Mouse (Mus musculus) induced T-regulatory cell, adult 2 months (primary cell): Measurements from ENCODE around the gene Lrcol1.

Source experiments
- DNase-seq: peaks from one replicate; pipeline ENCODE4 v3.0.0-alpha.2; 2012; ENCODE audit warnings: low read depth

The Lrcol1 gene

DNA sequence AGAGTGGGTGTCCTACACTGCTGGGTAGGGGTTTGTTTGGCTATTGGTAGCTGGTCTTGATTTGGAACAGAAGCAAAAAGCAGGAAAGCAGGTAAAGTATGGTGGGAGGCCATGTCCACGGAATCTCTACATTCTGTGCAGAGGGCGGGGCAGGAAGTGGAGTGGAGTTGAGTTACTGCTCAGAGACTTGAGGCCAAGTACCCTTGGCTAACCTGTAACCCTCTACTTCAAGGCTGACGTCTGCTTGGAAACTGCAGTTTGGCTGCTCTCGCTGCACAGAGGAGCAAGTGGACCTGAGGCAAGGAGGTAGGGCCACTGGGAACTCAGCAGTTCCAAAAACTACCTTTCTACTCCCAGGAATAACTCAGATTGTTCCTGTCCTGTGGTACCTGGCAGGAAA lies at the start of gene Lrcol1:
TSS of gene Lrcol1 (plus strand) at position 207 of the 400 bp plus-strand sequence.
- no peak for DNase-seq

DNA sequence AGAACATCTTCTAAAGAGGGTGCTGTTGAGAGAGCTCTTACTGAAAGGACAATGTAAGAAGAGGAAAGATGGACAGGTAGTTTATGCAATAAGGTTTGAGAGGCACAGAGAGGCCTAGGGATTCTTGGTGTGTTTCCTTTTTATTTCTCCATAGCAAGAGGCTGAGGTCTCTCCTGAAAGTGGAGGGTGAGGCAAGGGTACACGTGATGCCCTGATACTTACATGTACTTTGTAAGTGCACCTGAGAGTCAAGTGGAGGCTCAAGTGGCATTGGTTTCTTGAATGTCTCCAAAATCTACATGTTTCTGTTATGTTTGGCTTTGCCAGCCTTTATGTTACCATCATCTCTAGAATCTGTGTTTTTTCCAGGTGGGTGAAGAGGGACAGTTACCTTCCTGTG lies 47.9 kb upstream of the Lrcol1 start:
- no peak for DNase-seq

DNA sequence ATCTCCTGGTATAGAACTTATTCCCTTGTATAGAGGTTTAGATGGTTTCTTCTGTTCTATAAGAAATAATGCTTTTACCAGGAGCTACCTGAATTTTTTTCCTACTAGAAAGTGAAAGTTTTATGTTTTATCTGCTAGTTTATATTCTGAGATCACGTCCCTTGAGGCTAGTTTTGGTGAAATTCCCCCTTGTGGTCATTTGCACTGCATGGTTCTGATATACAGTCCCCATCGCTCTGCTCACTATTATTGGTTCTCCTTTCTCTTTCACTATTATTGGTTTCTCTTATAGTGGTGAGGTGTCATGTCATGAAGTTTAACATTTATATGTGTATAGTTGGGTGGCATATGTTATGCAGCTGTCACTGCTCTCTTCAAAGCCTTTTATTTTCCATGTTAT lies 43.9 kb upstream of the Lrcol1 start:
- peak; percentile 16 for DNase-seq

DNA sequence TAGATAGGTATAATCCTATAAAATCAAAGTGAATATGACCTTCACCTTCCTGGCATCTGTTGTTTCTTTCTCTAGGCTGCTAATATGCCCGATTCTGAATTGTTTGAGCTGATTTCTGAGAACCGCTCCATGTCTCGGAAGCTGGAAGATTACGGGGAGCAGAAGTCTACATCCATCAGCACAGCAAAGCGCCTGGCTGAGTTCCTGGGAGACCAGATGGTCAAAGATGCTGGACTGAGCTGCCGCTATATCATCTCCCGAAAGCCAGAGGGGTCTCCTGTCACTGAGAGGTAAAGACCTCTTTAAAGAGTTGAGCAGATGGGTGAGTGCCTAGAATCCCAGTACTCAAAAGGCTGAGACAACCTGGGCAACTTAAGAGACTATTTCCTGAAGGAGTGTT lies 35.7 kb upstream of the Lrcol1 start:
- DNase-seq, result no peak

DNA sequence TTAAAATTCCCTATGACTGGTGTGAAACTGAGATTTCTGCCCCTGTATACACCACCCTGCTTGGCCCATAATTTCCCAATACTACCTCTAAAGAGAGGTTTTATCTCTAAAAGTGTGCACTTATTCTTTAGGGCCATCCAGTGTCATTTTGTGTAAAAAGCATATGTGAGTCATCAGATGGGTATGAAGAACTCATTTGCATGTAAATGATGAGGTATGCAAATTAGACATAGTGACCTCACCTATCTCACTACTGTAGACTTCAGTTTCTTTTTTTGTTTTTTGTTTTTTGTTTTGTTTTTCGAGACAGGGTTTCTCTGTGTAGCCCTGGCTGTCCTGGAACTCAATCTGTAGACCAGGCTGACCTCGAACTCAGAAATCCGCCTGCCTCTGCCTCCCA lies 31.4 kb upstream of the Lrcol1 start:
- no peak for DNase-seq

DNA sequence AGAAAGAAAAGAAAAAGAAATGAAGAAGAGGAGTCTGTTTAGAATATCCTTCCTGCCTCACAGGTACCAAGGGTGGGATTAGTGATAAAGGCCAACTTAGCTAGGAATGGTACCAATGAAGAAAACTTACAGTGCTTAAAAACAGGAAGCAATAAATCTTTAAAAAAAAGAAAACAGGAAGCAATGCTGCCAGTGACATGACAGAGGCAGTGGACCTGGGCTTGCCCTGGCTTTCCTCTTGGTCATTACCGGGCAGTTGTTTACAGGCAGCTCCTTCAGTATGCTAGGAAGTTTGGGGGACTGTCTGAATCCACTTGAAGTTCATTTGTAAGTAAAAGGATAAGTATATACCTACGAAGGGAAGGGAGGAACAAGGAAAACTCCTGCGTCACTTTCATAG lies 14.0 kb upstream of the Lrcol1 start:
- no peak for DNase-seq

DNA sequence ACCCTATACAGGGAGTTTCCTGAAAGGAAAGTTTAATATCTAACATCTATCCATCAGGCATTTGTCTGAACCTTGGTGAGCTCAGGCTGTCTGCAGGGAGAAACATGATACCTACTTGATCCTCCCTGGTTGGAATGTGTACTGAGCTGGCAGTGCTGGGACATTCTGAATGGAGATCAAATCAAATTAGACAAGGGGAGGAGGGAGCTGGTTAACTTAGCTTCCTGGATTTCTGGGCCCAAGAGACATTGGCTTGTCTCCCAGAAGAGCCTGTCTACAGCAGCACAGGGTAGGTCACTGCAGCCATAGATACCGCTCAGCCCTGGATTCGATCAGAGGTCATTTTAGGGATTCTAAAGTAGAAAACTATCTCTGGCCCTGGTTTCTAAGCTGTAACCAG lies 5.7 kb upstream of the Lrcol1 start:
- DNase-seq, result no peak

DNA sequence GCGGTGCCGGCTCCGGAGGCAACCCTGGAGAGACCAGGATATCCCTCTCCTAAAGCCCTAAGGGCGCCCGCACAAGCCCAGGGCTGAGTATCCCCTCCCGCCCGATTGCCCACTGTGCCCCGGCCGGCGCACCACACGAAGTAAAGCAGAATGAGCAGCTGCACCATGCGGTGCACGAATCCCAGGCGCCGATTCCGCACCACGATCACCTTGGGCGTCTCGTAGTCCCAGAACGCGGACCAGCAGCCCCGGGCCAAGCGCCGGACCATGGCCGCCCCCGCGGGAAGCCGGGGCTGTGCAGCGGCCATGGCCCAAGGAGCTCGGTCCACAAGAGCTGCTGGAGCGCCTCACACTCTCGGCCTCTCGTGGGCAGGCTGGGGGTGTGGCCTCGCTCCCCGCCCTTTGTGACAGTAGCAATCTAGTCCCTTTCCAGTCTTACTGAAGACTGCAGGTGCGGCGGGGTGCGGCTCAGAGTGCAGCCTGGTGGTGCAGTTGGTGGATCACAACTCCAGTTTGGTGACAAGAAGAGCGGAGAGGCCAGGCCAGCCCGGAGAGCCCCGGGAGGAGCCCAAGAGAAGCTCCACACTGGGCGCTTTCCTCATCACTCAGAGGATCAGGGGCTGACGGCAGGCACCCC lies 1.8 kb upstream of the Lrcol1 start, which contains the start of gene P2rx2:
TSS of gene P2rx2 (minus strand) at position 565 of the 637 bp plus-strand sequence.
- peak; percentile 41 for DNase-seq

DNA sequence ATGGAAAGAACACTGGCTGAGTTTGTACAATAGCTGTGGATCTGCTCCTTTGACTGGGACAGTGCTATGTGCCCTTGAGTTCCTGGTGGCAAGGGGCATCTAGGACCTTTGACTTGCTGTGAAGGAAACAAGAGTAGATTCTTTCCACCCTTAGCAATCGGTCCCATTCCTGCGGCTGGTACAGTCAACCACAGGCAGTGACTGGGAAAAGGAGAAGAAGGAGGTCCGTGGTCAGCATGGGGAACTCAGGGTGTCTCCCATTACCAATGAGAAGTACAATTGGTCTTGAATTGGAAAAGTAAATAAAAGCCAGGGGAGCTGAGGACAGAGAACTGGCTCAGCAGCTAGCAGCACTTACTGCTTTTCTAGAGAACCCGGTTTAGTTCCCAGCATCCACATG lies 1.0 kb downstream of the Lrcol1 start:
- DNase-seq, result no peak

DNA sequence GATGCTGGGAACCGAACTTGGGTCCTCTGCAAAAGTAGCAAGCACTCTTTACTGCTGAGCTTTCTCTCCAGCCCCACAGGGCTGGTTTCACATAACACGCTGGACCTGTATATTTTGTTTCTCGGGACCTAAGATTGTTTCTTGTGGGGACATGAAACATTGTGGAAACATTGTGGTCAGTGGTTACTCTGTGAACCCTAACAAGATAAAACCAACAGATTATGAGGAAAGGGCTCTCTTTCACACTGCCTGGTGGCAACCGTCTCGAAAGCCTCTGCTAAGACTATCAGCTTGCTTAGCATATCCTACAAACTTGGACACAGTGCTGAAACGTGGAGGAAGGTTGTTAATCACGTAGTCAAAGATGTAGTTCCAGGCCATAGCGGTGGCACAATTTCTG lies 2.5 kb downstream of the Lrcol1 start:
- no peak for DNase-seq

DNA sequence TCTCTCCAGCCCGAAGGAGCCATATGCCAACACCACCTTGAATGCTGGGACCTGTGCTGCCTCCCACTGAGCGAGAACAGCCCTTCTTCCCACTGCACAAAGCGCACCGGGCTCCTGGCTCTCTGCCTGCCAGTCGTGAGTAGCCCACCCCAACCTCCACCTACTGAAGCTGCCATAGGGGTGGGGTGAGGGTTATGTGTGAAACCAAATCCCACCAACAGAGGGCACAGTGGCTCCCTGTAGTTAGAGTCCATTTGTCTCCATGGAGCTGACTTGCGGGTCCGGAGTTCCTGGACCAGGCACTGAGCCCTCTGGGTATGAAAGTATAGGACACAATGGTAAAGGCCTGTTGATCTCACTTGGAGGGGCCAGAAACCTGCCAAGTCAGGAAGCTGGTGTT lies 10.2 kb downstream of the Lrcol1 start:
- DNase-seq, result peak; percentile 52

DNA sequence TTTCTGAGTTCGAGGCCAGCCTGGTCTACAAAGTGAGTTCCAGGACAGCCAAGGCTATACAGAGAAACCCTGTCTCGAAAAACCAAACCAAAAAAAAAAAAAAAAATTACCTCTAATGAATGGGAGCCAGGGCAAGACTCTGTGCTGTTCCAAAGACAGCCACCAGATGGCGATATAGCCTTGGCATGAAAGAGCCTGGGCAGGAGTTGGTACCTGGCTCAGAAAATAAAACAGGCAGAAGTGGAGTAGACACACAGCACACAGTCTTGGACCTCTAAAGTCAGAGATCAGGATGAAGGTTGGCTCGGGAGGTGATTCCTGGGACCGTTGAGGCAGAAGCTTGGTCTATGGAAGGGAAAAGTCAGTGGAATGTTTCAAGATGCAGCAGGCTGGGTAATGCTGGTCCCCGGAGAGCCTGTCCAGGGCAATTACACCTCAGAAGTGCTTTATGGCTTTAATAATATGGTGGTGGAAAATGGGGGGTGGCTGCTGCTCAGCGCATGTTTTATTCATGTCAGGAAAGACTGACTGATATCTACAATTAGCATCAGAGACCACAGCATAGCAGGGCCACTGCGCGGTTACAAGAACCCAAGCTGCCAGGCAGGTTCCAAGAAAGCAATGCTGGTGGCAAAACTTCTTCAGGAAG lies 13.1 kb downstream of the Lrcol1 start:
- peak; percentile 91 for DNase-seq

DNA sequence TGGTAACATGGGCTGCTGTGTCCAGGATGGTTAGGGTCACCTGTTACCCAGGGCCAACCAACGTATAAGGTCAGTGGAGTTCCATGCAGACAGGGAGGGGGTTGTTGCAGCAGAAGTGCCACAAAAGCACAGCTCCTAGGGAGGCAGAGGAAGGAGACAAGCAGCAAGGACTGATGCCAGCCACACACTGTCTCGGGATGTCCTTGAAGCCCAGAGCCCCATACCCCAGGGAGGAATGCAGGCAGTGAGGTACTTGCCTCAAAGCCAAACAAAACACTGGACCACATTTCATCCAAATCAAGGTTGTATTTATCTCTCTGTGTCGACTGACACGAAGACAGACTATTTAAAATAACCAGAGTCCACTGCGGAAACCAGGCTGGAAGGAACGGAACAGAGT lies 16.9 kb downstream of the Lrcol1 start:
- no peak for DNase-seq

DNA sequence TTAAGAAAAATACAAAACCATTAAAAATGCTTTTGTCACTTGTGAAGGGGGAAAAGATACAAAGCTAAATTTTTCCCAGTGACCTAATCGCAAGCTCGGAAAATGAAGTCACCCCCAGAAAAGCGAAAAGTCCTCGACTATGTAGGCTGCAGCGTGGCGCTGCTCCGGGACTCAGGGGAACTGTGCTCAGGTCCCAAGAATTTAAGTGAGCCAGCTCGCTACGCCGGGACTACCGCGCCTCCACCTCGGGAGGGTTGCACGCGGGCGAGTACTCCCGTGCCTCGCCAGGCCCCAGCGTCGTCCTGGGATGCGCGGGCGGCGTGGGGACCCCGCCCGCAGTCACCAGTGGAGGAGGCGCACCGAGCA lies 18.3 kb downstream of the Lrcol1 start:
- DNase-seq, result no peak

DNA sequence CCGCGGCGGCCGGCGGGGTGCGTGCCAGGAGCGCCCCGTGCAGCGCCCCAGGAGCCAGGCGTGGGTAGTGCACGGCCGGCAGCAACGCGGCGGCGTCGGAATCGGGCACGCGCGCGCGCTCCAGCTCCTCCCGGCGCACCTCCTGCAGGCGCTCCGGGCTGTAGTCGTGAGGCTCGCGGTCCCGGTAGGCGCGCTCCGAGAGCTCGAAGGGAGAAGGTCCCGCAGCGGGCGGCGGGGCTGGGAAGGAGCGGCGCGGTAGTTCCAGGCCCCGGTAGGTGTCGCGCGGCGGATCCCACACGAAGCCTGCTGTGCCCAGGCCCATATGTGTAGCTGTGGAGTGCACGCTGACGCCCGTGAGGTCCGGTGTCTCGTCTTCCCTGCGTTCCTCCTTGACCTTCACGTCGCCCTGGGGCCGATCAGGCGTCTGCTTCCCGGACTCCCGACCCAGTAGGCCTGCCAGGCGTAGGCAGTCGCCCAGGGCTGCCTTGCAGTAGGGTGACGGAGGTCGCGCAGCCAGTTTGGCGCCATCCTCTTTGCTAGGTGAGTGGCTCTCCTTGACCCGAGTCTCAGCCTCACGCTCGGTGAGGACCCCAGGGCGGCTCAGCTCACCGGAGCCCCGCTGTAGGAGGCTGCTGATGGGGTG lies 18.8 kb downstream of the Lrcol1 start:
- DNase-seq, result peak; percentile 75

DNA sequence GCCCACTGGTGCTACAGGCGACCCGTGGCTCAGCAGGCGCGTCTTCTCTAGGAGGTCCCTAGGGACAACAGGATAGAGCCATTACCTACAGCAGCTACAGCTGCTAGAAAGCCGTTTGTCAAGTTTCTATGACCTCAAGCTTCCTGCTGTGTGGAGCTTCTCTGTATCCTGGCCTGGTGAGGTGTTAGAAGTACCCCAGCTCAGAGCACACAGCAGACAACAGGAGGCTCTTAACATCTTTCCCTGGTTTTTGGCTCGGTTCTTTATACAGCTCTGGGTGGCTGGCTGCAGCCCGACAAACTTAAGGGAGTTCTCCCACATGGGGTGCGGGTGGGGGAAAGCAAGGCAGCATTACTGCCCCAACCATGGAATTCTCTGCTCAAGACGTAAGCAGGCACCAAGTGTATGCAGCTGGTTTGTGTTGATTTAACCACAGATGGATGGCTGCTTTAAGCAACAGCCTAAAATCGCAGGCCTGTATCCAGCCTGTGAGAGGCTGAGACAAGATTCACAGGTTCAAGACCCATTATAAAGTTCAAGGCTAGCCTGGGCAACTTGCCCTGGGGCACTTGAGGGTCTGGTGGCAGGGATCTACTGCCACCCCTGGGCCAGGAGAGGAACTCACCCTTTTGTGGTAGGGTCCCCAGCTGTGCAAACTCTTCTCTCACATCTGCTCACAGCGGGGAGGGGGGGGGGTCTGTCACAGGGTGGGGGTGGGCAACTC lies 19.5 kb downstream of the Lrcol1 start:
- DNase-seq, result no peak

DNA sequence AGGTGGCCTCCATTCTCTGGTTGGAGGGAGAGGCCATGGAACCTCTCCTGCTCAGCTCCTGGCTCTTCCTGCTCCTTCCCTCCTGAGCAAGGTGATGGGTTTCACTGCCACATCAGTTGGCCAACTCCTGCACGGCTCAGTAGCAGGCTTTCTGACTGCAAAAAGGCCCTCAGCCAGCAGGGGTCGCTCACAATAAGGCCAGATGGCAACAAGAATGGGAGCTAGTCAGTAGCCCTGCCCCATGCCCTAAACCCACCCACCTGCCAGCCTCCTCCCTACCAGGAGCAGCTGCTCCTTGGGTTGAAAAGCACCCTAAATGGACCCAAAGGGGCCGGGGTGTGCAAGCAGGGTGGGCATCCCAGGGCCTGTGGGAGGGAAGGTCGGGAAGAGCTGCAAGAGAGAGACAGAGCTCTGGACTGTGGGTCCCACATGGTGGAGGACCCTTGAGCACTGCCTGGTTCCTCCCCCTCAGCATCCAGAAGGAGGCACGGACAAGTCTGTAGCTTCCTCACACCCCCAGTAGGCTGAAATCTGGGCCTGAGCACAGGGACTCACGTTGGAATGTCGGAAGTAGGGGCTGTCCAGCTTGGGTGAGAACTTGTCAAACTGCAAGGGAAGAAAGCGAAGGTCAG lies 32.4 kb downstream of the Lrcol1 start:
- peak; percentile 72 for DNase-seq

DNA sequence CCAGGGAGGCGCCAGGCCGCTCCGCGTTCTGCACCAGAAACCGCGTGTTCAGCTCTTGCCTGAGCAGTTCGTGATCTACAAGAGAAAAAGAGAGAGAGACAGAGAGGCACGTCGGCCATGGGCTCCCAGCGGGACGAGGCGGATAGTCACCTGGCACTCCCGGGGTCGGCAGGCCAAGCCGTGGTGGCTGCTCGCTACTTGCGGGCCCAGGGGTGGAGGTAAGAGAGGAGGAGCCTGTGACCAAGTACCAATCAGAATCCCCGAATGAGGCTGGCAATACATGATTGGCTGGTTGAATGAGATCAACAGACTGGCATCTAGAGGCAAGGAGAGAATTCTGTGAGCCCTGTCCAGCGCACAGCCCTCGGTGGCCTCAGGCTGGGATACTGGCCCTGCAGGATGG lies 33.7 kb downstream of the Lrcol1 start:
- no peak for DNase-seq

DNA sequence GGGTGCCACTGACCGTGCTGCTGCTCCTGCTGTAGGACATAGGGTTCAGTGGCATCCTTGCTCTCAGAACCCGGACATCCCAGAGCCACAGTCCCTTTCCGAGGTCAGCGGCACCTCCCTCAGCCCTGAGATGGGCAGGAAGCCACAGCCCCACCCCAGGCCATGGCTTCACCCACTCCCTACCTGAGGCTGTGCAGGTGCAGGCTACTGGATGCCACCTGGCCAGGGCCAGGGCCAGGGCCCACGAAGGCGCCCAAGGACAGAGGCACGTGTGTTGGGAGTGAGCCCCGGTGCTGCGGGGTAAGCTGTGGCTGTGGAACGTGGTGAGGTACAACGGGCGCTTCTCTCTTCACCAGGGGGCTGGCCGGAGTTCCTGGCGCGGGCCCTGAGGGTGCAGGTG lies 34.6 kb downstream of the Lrcol1 start:
- no peak for DNase-seq

DNA sequence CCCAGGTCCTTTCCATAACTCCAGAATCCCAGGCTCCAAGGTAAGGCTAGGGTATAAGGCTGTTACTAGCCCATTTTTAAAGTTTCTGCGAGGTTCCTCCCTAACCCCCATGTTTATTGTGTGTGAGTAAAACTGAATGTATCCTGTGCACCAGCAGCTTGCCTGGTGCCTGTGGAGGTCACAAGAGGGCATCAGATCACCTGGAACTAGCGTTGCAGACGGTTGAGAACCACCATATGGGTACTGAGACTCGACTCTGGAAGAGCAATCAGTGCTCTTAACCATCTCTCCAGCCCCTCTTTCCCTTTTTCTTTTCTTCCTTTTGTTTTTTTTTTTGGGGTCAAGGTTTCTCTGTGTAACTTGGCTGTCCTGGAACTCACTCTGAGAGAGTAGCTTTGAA lies 35.3 kb downstream of the Lrcol1 start:
- DNase-seq, result no peak

DNA sequence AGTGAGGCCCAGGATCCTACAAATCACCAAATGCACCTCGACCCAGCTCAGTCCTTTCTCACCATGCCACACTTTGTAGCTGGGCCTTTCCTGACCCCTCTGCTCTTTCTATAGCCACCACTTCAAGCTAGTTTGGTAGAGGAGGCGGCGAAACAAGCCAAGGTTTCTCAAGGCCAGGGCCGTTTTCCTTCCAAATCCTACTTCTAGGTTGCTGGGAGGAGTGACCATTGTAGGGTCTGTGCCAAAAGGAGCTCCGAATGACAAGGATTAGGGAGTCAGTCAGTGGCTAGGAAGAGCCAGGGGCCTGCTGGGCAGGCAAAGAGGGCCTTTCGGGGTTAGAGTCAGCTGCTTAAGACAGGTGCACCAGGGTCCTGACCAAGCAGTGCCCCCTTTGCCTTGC lies 40.0 kb downstream of the Lrcol1 start:
- DNase-seq, result no peak

DNA sequence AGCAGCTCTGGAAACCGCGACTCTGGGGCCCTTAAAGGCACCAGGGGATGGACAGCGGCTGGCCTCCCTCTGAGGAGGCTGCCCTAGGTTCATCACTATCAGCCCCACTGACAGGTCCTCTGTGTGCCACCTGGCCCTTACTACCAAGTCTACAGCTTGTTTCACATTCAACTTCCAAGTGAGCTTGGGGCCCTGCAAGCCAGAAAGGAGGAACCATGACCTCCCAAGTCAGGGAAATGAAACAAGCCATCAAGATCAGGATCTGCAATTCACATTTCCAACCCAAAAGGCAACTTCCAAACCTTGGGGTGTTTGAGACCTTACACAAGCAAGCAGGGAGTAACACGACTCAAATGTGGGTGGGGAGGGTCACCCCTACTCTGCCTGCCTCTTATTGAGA lies 40.7 kb downstream of the Lrcol1 start:
- DNase-seq, result no peak
